Mouse (Mus musculus) natural killer cell, adult 2 months (primary cell): ENCODE data around the gene Gm11214.
A peak's percentile ranks its signal among the peaks of the same experiment; 100 is the strongest.

ENCODE experiments used
- DNase-seq, 2 experiments: peaks; one replicate each; pipeline ENCODE4 v3.0.0; 2022; ENCODE audit warnings: low spot score in 2 of 2

Gm11214 gene

GRCm38 (mm10) chr4:63663279-63663678 lies at the start of gene Gm11214:
Gm11214 (minus strand) TSS chr4:63663379.
- DNase-seq, result no peak

DNA sequence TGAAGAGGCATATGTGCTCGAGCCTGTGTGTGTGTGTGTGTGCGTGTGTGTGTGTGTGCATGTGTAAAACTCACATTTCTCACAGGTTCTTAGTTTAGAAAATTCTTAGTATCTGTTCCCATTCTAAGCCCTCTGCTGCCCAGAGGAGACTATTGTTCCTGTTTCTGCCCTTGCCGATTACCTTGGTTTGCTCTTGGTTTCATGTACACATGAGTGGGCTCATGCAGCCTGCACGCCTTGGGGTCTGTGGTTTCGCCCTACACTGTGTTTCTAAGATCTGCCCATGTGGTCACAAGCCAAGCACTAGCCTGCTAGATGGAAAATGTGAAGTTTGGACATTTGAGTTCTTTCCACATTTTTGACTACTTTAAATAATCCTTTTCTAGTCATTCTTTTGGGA lies 48.7 kb upstream of the Gm11214 start:
- no peak for DNase-seq

- no peak for DNase-seq
Measured at GRCm38 (mm10) chr4:63710431-63711220, 47.4 kb upstream of the Gm11214 start.

DNA sequence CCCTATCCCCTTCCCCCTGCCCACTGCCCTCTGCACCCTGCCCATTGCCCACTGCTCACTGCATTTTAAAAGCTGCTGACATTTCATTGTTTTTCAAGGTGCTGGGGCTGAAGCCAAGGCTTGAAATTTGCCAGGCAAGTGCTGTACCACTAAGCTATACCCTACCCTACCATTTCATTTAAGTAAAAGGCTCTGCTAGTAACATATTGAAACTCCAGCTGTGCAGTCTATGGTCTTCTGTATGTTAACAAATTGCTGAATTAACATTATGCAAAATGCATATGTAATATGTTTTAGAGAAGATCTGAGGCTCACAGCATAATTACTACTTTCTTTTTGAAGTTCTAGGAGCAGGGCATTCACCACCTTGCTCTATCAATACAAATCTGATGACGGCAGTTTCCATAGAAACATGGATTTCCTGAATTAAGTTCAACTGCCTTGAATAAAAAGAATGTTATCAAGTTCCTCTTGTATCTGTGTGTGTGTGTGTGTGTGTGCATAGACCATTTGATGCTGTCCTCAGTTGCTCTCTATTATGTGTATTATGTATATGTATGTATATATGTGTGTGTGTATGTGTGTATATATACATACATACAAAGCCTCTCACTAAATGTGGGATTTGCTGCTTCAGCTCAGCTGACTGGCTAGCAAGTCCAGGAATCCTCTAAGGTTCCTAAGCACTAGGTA lies 43.2 kb upstream of the Gm11214 start:
- DNase-seq, result no peak

- DNase-seq, result no peak
Measured at GRCm38 (mm10) chr4:63704232-63704631, 41.1 kb upstream of the Gm11214 start.

- DNase-seq, result no peak
Measured at GRCm38 (mm10) chr4:63703686-63704085, 40.5 kb upstream of the Gm11214 start.

GRCm38 (mm10) chr4:63702006-63702704 lies 39.0 kb upstream of the Gm11214 start:
- DNase-seq, result no peak

DNA sequence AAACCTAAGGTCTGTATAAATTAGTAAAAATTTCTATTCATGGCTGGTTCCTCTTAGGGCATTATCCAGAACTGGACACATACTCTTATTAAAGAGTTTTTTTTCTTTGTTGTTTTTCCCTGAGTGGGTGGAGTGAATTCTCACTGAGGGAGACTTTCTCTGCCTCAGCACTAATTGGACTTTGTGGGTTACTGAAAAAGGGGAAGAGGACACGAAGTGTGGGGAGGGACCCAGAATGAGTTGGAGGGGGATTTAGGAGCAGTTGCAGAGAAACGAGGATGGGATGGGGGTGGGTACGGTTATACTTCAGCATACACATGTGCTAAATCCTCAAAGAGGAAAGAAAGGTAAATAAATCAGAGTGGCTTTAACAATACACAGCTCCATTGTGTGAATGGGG lies 36.6 kb upstream of the Gm11214 start:
- DNase-seq, result no peak

DNA sequence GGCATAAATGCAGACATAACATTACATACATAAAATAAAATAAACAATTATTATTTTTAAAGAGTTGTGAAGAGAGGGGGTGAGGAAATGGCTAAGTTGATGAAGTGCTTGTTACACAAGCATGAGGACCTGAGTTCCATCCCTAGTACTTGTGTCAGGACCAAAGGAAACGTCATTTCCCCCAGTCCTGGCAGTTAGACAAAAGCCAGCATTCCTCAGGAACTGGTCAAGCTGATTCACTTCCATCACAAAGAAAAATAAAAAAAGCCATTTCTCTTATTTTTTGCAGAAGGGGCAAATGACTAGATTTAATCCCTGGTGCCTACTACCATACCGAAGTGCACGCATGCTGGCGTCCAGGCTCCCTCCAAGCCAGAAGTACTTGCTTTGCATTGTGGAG lies 33.7 kb upstream of the Gm11214 start:
- no peak for DNase-seq

- no peak for DNase-seq
Measured at GRCm38 (mm10) chr4:63692351-63692750, 29.2 kb upstream of the Gm11214 start.

GRCm38 (mm10) chr4:63687429-63687828 lies 24.2 kb upstream of the Gm11214 start:
- DNase-seq, result no peak

DNA sequence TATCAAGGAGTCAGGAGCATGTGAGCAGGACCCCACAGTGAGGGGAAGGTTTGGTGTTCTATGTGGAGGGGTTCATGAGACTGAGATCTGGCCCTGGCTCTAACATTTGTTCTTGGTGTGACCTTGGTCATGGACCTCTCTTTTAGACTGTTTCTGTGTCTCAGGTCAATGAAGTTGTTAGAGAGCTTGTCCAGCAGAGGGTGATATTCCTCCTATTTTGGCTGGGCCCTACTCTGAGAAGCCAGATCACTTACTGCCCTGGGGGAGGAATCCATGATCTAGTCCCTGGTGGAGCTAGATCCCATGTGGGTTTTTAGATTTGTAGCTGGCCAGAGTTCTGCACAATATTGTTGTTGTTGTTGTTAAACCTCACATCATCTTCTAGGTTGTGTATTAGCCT lies 23.0 kb upstream of the Gm11214 start:
- DNase-seq, result peak in 1 of 2 experiments; percentile 21

DNA sequence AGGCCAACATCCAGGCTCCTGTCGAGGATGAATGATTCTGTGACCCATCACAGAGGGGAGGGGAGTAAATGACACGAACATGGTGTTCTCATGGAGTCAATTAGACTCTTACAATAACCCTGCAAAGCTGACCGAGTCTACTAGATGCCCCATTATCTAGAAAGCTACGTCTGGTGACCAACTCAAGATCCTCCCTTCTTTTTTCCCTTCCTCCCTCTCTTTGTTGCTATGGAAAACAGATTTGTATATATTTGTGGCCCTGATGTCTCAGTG lies 22.0 kb upstream of the Gm11214 start:
- no peak for DNase-seq

DNA sequence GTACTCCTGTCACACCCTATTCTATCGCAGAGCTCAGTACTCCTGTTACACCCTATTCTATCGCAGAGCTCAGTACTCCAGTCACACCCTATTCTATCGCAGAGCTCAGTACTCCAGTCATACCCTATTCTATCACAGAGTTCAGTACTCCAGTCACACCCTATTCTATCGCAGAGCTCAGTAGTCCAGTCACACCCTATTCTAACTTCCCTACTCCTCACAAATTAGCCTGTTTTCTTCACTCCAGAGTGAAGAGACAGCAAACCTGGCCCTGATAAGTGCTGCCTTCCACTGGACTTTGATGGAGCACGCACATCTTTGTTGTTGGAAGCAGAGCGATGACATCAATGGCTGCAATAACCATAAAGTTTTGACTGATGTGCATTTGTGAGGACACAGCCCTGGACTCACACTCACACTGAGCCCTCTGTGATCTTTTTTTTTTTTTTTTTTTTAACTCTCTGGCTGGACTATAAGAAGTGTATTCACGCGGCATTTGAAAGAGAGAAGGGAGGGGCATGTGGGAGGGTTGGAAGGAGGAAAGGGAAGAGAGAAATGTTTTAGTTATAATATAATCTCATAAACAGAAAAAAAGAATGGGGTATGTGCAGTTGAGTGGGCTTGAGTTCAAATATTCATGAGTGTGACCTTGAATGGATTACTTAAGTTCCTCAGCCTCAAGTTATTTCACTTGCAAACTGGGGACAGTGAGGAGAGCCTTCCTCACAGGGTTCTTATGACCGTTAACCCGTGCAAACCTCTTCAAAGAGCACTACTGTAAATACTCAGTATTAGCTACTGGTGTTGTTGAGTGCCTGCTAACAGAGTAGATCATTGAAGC lies 21.5 kb upstream of the Gm11214 start:
- DNase-seq, result no peak

- no peak for DNase-seq
Measured at GRCm38 (mm10) chr4:63683716-63684115, 20.5 kb upstream of the Gm11214 start.

- DNase-seq, result no peak
Measured at GRCm38 (mm10) chr4:63683056-63683455, 19.9 kb upstream of the Gm11214 start.

DNA sequence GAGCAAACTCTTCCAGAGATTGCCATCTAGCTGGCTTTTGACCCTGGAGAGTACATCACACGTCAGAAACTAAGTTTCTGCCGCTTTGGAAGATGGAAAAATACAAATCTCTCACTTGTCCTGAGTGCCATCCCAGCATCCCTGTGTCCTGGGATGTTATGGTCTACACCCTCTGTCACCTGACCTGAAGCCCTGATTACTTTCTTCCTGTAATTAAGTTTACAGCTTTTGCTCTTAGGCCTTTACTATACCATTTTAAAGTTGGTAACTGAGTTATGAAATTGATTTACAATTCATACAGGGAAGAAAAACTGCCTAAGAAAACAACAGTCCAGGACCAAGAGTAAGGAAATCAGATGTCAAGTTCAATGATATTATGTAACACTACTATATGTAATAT lies 19.3 kb upstream of the Gm11214 start:
- DNase-seq, result no peak

- DNase-seq, result no peak
Measured at GRCm38 (mm10) chr4:63681557-63681956, 18.4 kb upstream of the Gm11214 start.

- DNase-seq, result no peak
Measured at GRCm38 (mm10) chr4:63675128-63675527, 11.9 kb upstream of the Gm11214 start.

GRCm38 (mm10) chr4:63668255-63668654 lies 5.1 kb upstream of the Gm11214 start:
- peak; percentile 81 to 89 for DNase-seq

DNA sequence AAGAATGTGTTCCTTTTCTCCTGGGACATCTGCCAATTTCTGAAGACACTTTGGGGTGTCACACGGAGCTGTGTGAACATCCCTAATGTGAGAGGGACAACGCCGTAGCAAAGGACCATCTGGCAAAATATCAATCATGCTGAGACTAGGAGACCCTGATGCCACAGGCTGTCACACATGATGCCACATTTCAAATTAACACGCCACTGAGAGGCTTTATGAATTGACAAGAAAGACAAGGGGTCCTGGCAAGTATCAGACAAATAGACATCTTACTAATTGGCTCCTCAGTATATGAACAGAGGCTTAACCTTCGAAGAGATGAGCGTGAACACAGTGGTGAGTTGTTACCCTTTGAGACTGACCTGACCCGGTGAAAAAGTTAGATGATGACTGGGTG lies 2.6 kb upstream of the Gm11214 start:
- no peak for DNase-seq

DNA sequence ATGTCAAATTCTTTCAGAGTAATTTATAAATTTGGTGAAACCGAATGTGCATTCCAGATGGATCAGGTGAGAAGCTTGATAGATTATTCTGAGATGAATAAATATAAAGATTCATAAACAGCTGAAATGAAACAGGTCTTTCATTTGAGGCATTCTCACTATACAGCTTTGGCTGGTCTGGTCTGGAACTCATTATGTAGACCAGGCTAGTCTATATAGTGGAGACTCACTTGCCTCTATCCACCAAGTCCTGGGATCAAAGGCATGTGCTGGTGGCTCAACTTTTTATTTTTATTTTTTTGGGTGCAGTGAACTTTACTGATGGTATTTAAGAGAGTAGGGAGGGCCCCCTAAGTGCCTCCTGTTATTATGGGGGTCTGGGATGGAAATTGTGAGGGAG lies 1.3 kb downstream of the Gm11214 start:
- DNase-seq, result no peak
